9 mouse cellular contexts compared by ENCODE assay signal in the genomic region with DNA sequence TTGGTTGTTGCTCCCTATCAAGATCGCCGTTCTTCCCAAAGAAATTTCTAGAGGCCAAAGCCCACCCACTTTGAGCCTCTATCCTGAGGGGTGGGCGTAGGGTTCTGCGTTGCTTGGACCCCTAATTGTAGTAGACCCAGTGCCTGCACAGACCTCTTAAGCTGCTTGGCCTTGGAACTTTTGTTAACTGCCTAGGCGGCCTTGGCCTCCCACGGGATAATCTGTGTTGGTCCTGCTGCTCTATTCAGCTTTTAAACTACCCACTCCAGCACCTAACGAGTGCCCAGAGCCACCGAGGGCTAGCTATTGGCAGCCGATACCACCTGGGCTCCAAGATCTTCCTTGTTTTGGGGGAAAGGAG. TPM values are rescaled to one million over a fixed set of nuclear protein-coding genes. Genes with fewer than 3 reads are reported as not detected.
DNase-seq lines count a peak whose midpoint lies in the region; ATAC-seq and TF ChIP-seq lines count a peak whose summit lies in the region.
"Had no signal": no experiment of that assay in that cellular context is flagged by ENCODE, and none has a peak within 500 bp of the region (broad histone marks: within the 10 kb centered on the region; RNA-seq: fewer than 3 reads in every experiment).

No protein-coding gene starts in this region.

- peak overlapping the region; percentile 70; the same call in 1 of the 2 replicates for H3K9ac ChIP-seq in heart, embryonic 11.5 days (ENCODE audit: low read depth, low read length)
- peak overlapping the region; percentile 70; the same call in 1 of the 2 replicates for H3K9ac ChIP-seq in ES-E14 (ENCODE audit: insufficient read depth, low read depth, low read length, poor library complexity, severe bottlenecking)
- H3K9ac ChIP-seq in heart, embryonic 16.5 days (ENCODE audit: low read length): peak overlapping the region; percentile 77
- H3K9ac ChIP-seq in liver, postnatal 0 days (replicated peaks): peak overlapping the region; percentile 60

- peaks cover 23% of the 10 kb centered on the region; the same call in 1 of the 2 replicates for H3K4me1 ChIP-seq in heart, embryonic 11.5 days (ENCODE audit: control insufficient read depth, insufficient read depth, low read length)
- H3K4me1 ChIP-seq in ES-E14 (ENCODE audit: control insufficient read depth in 2 of 2, insufficient read depth in 2 of 2, low read length in 2 of 2, poor library complexity in 1 of 2): peaks cover 2 to 5% of the 10 kb centered on the region in 2 experiments; a peak in 3 of 4 replicates
- peaks cover 23% of the 10 kb centered on the region for H3K4me1 ChIP-seq in heart, embryonic 16.5 days (ENCODE audit: control insufficient read depth, insufficient read depth, low read length)
- peaks cover 29% of the 10 kb centered on the region for H3K4me1 ChIP-seq in liver, postnatal 0 days (ENCODE audit: insufficient read depth)

- in situ Hi-C loops in ES-E14 (cut with MboI; ENCODE audit: low sequenced_read_pairs in 2 of 2, unreplicated experiment in 2 of 2): no loop called here

- no peaks in the 10 kb centered on the region for H3K36me3 ChIP-seq in heart, embryonic 11.5 days (ENCODE audit: control insufficient read depth, insufficient read depth, low read length)
- H3K36me3 ChIP-seq in ES-E14 (ENCODE audit: control insufficient read depth, insufficient read depth, low read length, poor library complexity, severe bottlenecking): peaks cover 3% of the 10 kb centered on the region; the same call in 1 of the 2 replicates
- H3K36me3 ChIP-seq in heart, embryonic 16.5 days (ENCODE audit: control insufficient read depth, insufficient read depth): no peaks in the 10 kb centered on the region
- no peaks in the 10 kb centered on the region; the same call in 1 of the 2 replicates for H3K36me3 ChIP-seq in liver, postnatal 0 days (replicated peaks; ENCODE audit: insufficient read depth, low read length)

- 0 out of 2 replicates have a peak overlapping the region, but pooled peaks have one; percentile 36 for H3K27ac ChIP-seq in heart, embryonic 11.5 days (ENCODE audit: low read depth, low read length)
- peak overlapping the region; percentile 82 for H3K27ac ChIP-seq in ES-E14 (ENCODE audit: insufficient read depth, low read depth, low read length, poor library complexity, severe bottlenecking)
- peak overlapping the region; percentile 72 for H3K27ac ChIP-seq in heart, embryonic 16.5 days (ENCODE audit: low read length)
- peak overlapping the region; percentile 72; the same call in 1 of the 2 replicates for H3K27ac ChIP-seq in liver, postnatal 0 days (ENCODE audit: low read depth)

- H3K27me3 ChIP-seq in heart, embryonic 11.5 days (ENCODE audit: control insufficient read depth, insufficient read depth, low read length): no peaks in the 10 kb centered on the region; the same call in 1 of the 2 replicates
- H3K27me3 ChIP-seq in heart, embryonic 16.5 days (ENCODE audit: control insufficient read depth, insufficient read depth, low read length): no peaks in the 10 kb centered on the region
- H3K27me3 ChIP-seq in liver, postnatal 0 days (ENCODE audit: insufficient read depth, low read length): no peaks in the 10 kb centered on the region

- no peaks in the 10 kb centered on the region for H3K9me3 ChIP-seq in heart, embryonic 11.5 days (replicated peaks; ENCODE audit: control insufficient read depth, low read length)
- no peaks in the 10 kb centered on the region for H3K9me3 ChIP-seq in ES-E14 (ENCODE audit: control insufficient read depth, insufficient read depth, low read depth, low read length)
- no peaks in the 10 kb centered on the region for H3K9me3 ChIP-seq in heart, embryonic 16.5 days (replicated peaks; ENCODE audit: control insufficient read depth, low read length)
- H3K9me3 ChIP-seq in liver, postnatal 0 days (ENCODE audit: low read length): no peaks in the 10 kb centered on the region

- DNase-seq in heart, postnatal 4 days: no peak
- DNase-seq in ES-E14 (ENCODE audit: low read depth, low spot score): no peak
- no peak for DNase-seq in liver, postnatal 0 days
- DNase-seq in layer of hippocampus, postnatal 36 days: no peak
- DNase-seq in layer of hippocampus, adult 9-11 months: no peak
- DNase-seq in left cerebral cortex, adult 18-20 months (ENCODE audit: low spot score in 2 of 2): no peak

- peak overlapping the region; percentile 84 for H3K4me2 ChIP-seq in heart, embryonic 11.5 days
- peak overlapping the region; percentile 85 for H3K4me2 ChIP-seq in heart, embryonic 16.5 days (ENCODE audit: low read depth, low read length)
- H3K4me2 ChIP-seq in liver, postnatal 0 days (ENCODE audit: low read depth, low read length): peak overlapping the region; percentile 76

- WGBS in heart, embryonic 11.5 days (ENCODE audit: insufficient replicate concordance): 19% methylated on average over 9 of the region's 9 CpGs
- WGBS in heart, embryonic 16.5 days: 23% methylated on average over 9 of the region's 9 CpGs
- WGBS in liver, postnatal 0 days (ENCODE audit: insufficient replicate concordance): 40% methylated on average over 9 of the region's 9 CpGs

- ATAC-seq in heart, embryonic 11.5 days (replicated peaks; ENCODE audit: insufficient number of reproducible peaks, low FRiP score, low TSS enrichment): no peak
- no peak for ATAC-seq in heart, embryonic 16.5 days (replicated peaks; ENCODE audit: extremely low read depth, insufficient read depth, low FRiP score)
- no peak for ATAC-seq in liver, postnatal 0 days

- H3K4me3 ChIP-seq in heart, embryonic 11.5 days (ENCODE audit: low read depth, low read length): peak overlapping the region; percentile 47
- H3K4me3 ChIP-seq in ES-E14 (ENCODE audit: insufficient read depth in 1 of 2, low read depth in 1 of 2, low read length in 2 of 2, poor library complexity in 1 of 2, severe bottlenecking in 1 of 2): peak overlapping the region; percentile 52 to 59
- H3K4me3 ChIP-seq in heart, embryonic 16.5 days (ENCODE audit: low read length): peak overlapping the region; percentile 57
- H3K4me3 ChIP-seq in liver, postnatal 0 days (ENCODE audit: low read depth, low read length): peak overlapping the region; percentile 38
- H3K4me3 ChIP-seq: myocyte had no signal

- no peak for TF ChIP-seq CTCF in liver, postnatal 0 days (IDR thresholded peaks at IDR 0.05; ENCODE audit: low read depth)

- TF ChIP-seq EP300 in liver, postnatal 0 days (IDR thresholded peaks at IDR 0.05; ENCODE audit: low read depth): no peak

TF ChIP-seq in ES-E14, 5 proteins besides CTCF, POLR2A, EP300 and RAD21:
- TF ChIP-seq ZNF384 (IDR thresholded peaks at IDR 0.05; ENCODE audit: low read depth, low read length) (no peak), CHD2 (IDR thresholded peaks at IDR 0.05; ENCODE audit: low read depth, low read length) (no peak), MAFK (IDR thresholded peaks at IDR 0.05; ENCODE audit: insufficient read depth, low read depth, low read length) (no peak), HCFC1 (IDR thresholded peaks at IDR 0.05; ENCODE audit: borderline replicate concordance, insufficient read depth, low read length) (no peak), ZC3H11A (IDR thresholded peaks at IDR 0.05; ENCODE audit: borderline replicate concordance, low read depth, low read length) (no peak)

RNA-seq across cellular contexts. Expression of gene Hexim1, which starts 3.5 kb away (rescaled TPM):
- polyA plus RNA-seq in heart, embryonic 11.5 days (2014; fragmentation: Nextera tagmentation; extraction: Ambion mirVana): 4.2 and 4.4 TPM in 2 replicates
- total RNA-seq in heart, postnatal 4 days (2021): 10 to 100 TPM; 14.8 to 15.7 TPM
- total RNA-seq in ES-E14 (2012; rRNA removed): 20.0 and 29.1 TPM in 2 replicates
- polyA plus RNA-seq in heart, embryonic 16.5 days (2015; fragmentation: Nextera tagmentation; extraction: Ambion mirVana): 2.9 TPM in 2 replicates
- polyA plus RNA-seq in liver, postnatal 0 days (2015; fragmentation: Nextera tagmentation; extraction: Ambion mirVana): 2.6 and 2.7 TPM in 2 replicates
- total RNA-seq in layer of hippocampus, postnatal 36 days (2021): 10 to 100 TPM; 52.7 to 56.1 TPM
- 10 to 100 TPM; 42.6 to 52.8 TPM for total RNA-seq in left cerebral cortex, adult 18-20 months (2021)

RNA-seq across cellular contexts. Expression of gene Acbd4, which starts 11.1 kb away (rescaled TPM):
- 11.2 and 11.8 TPM in 2 replicates for polyA plus RNA-seq in heart, embryonic 11.5 days (2014; fragmentation: Nextera tagmentation; extraction: Ambion mirVana)
- 10 to 100 TPM; 25.9 to 29.2 TPM for total RNA-seq in heart, postnatal 4 days (2021)
- total RNA-seq in ES-E14 (2012; rRNA removed): 14.0 and 19.7 TPM in 2 replicates
- 21.5 and 21.8 TPM in 2 replicates for polyA plus RNA-seq in heart, embryonic 16.5 days (2015; fragmentation: Nextera tagmentation; extraction: Ambion mirVana)
- 56.5 and 57.0 TPM in 2 replicates for polyA plus RNA-seq in liver, postnatal 0 days (2015; fragmentation: Nextera tagmentation; extraction: Ambion mirVana)
- total RNA-seq in layer of hippocampus, postnatal 36 days (2021): 10 to 100 TPM; 76.4 to 86.1 TPM
- total RNA-seq in left cerebral cortex, adult 18-20 months (2021): 10 to 100 TPM; 85.2 to 90.4 TPM

RNA-seq across cellular contexts. Expression of gene Plcd3, which starts 11.1 kb away (rescaled TPM):
- 3.0 and 3.5 TPM in 2 replicates for polyA plus RNA-seq in heart, embryonic 11.5 days (2014; fragmentation: Nextera tagmentation; extraction: Ambion mirVana)
- 10 to 100 TPM; 28.0 to 34.8 TPM for total RNA-seq in heart, postnatal 4 days (2021)
- 8.0 and 13.2 TPM in 2 replicates for total RNA-seq in ES-E14 (2012; rRNA removed)
- polyA plus RNA-seq in heart, embryonic 16.5 days (2015; fragmentation: Nextera tagmentation; extraction: Ambion mirVana): 13.6 and 17.0 TPM in 2 replicates
- 0.82 and 0.85 TPM in 2 replicates for polyA plus RNA-seq in liver, postnatal 0 days (2015; fragmentation: Nextera tagmentation; extraction: Ambion mirVana)
- total RNA-seq in layer of hippocampus, postnatal 36 days (2021): 1 to 10 TPM; 9.5 TPM
- 10 to 100 TPM; 20.4 to 21.7 TPM for total RNA-seq in left cerebral cortex, adult 18-20 months (2021)

RNA-seq across cellular contexts. Expression of gene Hexim2, which starts 19.7 kb away (rescaled TPM):
- polyA plus RNA-seq in heart, embryonic 11.5 days (2014; fragmentation: Nextera tagmentation; extraction: Ambion mirVana): 3.5 and 5.6 TPM in 2 replicates
- 1 to 10 TPM; 4.2 to 4.8 TPM for total RNA-seq in heart, postnatal 4 days (2021)
- 8.5 and 9.7 TPM in 2 replicates for total RNA-seq in ES-E14 (2012; rRNA removed)
- polyA plus RNA-seq in heart, embryonic 16.5 days (2015; fragmentation: Nextera tagmentation; extraction: Ambion mirVana): 6.1 and 7.4 TPM in 2 replicates
- 3.4 and 3.7 TPM in 2 replicates for polyA plus RNA-seq in liver, postnatal 0 days (2015; fragmentation: Nextera tagmentation; extraction: Ambion mirVana)
- total RNA-seq in layer of hippocampus, postnatal 36 days (2021): 10 to 100 TPM; 14.8 to 14.9 TPM
- total RNA-seq in left cerebral cortex, adult 18-20 months (2021): 10 to 100 TPM; 16.1 to 16.2 TPM

RNA-seq across cellular contexts. Expression of gene Fmnl1, which starts 58.4 kb away (rescaled TPM):
- polyA plus RNA-seq in heart, embryonic 11.5 days (2014; fragmentation: Nextera tagmentation; extraction: Ambion mirVana): 0.79 and 1.1 TPM in 2 replicates
- 1 to 10 TPM; 7.4 to 8.6 TPM for total RNA-seq in heart, postnatal 4 days (2021)
- total RNA-seq in ES-E14 (2012; rRNA removed): 0.94 and 1.9 TPM in 2 replicates
- polyA plus RNA-seq in heart, embryonic 16.5 days (2015; fragmentation: Nextera tagmentation; extraction: Ambion mirVana): 4.0 and 7.6 TPM in 2 replicates
- polyA plus RNA-seq in liver, postnatal 0 days (2015; fragmentation: Nextera tagmentation; extraction: Ambion mirVana): 4.1 and 5.9 TPM in 2 replicates
- 100 to 1,000 TPM; 136 to 154 TPM for total RNA-seq in layer of hippocampus, postnatal 36 days (2021)
- 100 to 1,000 TPM; 169 to 206 TPM for total RNA-seq in left cerebral cortex, adult 18-20 months (2021)
